Mouse (Mus musculus): ENCODE results near the gene Gja8. TPM values are rescaled to one million over a fixed set of nuclear protein-coding genes. Genes with fewer than 3 reads are reported as not detected.

The Gja8 gene
- polyA plus RNA-seq, 1 experiment from 2014 or later: not detected

- no peaks in the 10 kb centered on the region for H3K27me3 ChIP-seq (replicated peaks; ENCODE audit: control insufficient read depth, insufficient read depth, low read length)
- H3K4me2 ChIP-seq (ENCODE audit: low read length): no peak overlapping the region
- H3K9me3 ChIP-seq (ENCODE audit: control insufficient read depth, low read length): no peaks in the 10 kb centered on the region
- DNase-seq (ENCODE audit: low spot score) (no peak), ATAC-seq (replicated peaks; ENCODE audit: low FRiP score, low TSS enrichment, low read depth) (no peak)
- 0 out of 2 replicates have a peak, but pooled peaks cover 4% of the 10 kb centered on the region for H3K4me1 ChIP-seq (replicated peaks; ENCODE audit: control insufficient read depth, insufficient read depth, low read length)
- H3K27ac ChIP-seq (ENCODE audit: low read depth): no peak overlapping the region
- H3K36me3 ChIP-seq (ENCODE audit: control insufficient read depth, insufficient read depth, low read length): peaks cover 8% of the 10 kb centered on the region; the same call in 1 of the 2 replicates
- H3K4me3 ChIP-seq (ENCODE audit: low read depth, low read length): no peak overlapping the region
- no peak overlapping the region for H3K9ac ChIP-seq (ENCODE audit: low read length)
- 81% methylated on average over 4 of the region's 4 CpGs for WGBS
Measured at GRCm38 (mm10) chr3:96902336-96902999, 23.4 kb downstream of the Gja8 start.

GRCm38 (mm10) chr3:96883690-96884089 is 42.1 kb downstream of the Gja8 start:
- Histone ChIP-seq H3K27me3 (replicated peaks; ENCODE audit: control insufficient read depth, insufficient read depth, low read length) (no peaks in the 10 kb centered on the region), H3K4me2 (ENCODE audit: low read length) (no peak overlapping the region), H3K9ac (ENCODE audit: low read length) (no peak overlapping the region), H3K27ac (ENCODE audit: low read depth) (no peak overlapping the region), H3K36me3 (ENCODE audit: control insufficient read depth, insufficient read depth, low read length) (peaks cover 46% of the 10 kb centered on the region), H3K4me3 (ENCODE audit: low read depth, low read length) (no peak overlapping the region), H3K9me3 (ENCODE audit: control insufficient read depth, low read length) (no peaks in the 10 kb centered on the region), H3K4me1 (replicated peaks; ENCODE audit: control insufficient read depth, insufficient read depth, low read length) (no peaks in the 10 kb centered on the region)
- 94% methylated on average over 7 of the region's 7 CpGs for WGBS
- DNase-seq (ENCODE audit: low spot score): no peak
- ATAC-seq (replicated peaks; ENCODE audit: low FRiP score, low TSS enrichment, low read depth): no peak

- H3K4me3 ChIP-seq (ENCODE audit: low read depth, low read length): no peak overlapping the region
- no peaks in the 10 kb centered on the region for H3K27me3 ChIP-seq (replicated peaks; ENCODE audit: control insufficient read depth, insufficient read depth, low read length)
- H3K36me3 ChIP-seq (ENCODE audit: control insufficient read depth, insufficient read depth, low read length): peaks cover 43% of the 10 kb centered on the region
- no peak overlapping the region for H3K9ac ChIP-seq (ENCODE audit: low read length)
- no peak overlapping the region for H3K27ac ChIP-seq (ENCODE audit: low read depth)
- H3K9me3 ChIP-seq (ENCODE audit: control insufficient read depth, low read length): no peaks in the 10 kb centered on the region
- H3K4me2 ChIP-seq (ENCODE audit: low read length): no peak overlapping the region
- no peaks in the 10 kb centered on the region for H3K4me1 ChIP-seq (replicated peaks; ENCODE audit: control insufficient read depth, insufficient read depth, low read length)
- no peak for DNase-seq (ENCODE audit: low spot score)
- ATAC-seq (replicated peaks; ENCODE audit: low FRiP score, low TSS enrichment, low read depth): no peak
- WGBS: 93% methylated on average over 14 of the region's 14 CpGs
Measured at GRCm38 (mm10) chr3:96882061-96882849, 43.6 kb downstream of the Gja8 start.

GRCm38 (mm10) chr3:96881557-96881956 is 44.3 kb downstream of the Gja8 start:
- 90% methylated on average over 6 of the region's 6 CpGs for WGBS
- Histone ChIP-seq H3K9ac (ENCODE audit: low read length) (no peak overlapping the region), H3K36me3 (ENCODE audit: control insufficient read depth, insufficient read depth, low read length) (peaks cover 43% of the 10 kb centered on the region), H3K27me3 (replicated peaks; ENCODE audit: control insufficient read depth, insufficient read depth, low read length) (no peaks in the 10 kb centered on the region), H3K27ac (ENCODE audit: low read depth) (no peak overlapping the region), H3K4me3 (ENCODE audit: low read depth, low read length) (no peak overlapping the region), H3K9me3 (ENCODE audit: control insufficient read depth, low read length) (no peaks in the 10 kb centered on the region), H3K4me2 (ENCODE audit: low read length) (no peak overlapping the region), H3K4me1 (replicated peaks; ENCODE audit: control insufficient read depth, insufficient read depth, low read length) (no peaks in the 10 kb centered on the region)
- DNase-seq (ENCODE audit: low spot score) (no peak), ATAC-seq (replicated peaks; ENCODE audit: low FRiP score, low TSS enrichment, low read depth) (no peak)

- H3K4me2 ChIP-seq (ENCODE audit: low read length): no peak overlapping the region
- no peaks in the 10 kb centered on the region for H3K27me3 ChIP-seq (replicated peaks; ENCODE audit: control insufficient read depth, insufficient read depth, low read length)
- 90% methylated on average over 4 of the region's 4 CpGs for WGBS
- H3K27ac ChIP-seq (ENCODE audit: low read depth): no peak overlapping the region
- H3K9me3 ChIP-seq (ENCODE audit: control insufficient read depth, low read length): no peaks in the 10 kb centered on the region
- H3K4me1 ChIP-seq (replicated peaks; ENCODE audit: control insufficient read depth, insufficient read depth, low read length): no peaks in the 10 kb centered on the region
- H3K36me3 ChIP-seq (ENCODE audit: control insufficient read depth, insufficient read depth, low read length): peaks cover 45% of the 10 kb centered on the region
- no peak for DNase-seq (ENCODE audit: low spot score)
- no peak overlapping the region for H3K4me3 ChIP-seq (ENCODE audit: low read depth, low read length)
- H3K9ac ChIP-seq (ENCODE audit: low read length): no peak overlapping the region
- ATAC-seq (replicated peaks; ENCODE audit: low FRiP score, low TSS enrichment, low read depth): no peak
Measured at GRCm38 (mm10) chr3:96880385-96880784, 45.4 kb downstream of the Gja8 start.

- 92% methylated on average over 9 of the region's 9 CpGs for WGBS
Measured at GRCm38 (mm10) chr3:96879536-96879935, 46.3 kb downstream of the Gja8 start.

GRCm38 (mm10) chr3:96874808-96875571 is 50.8 kb downstream of the Gja8 start:
- no peaks in the 10 kb centered on the region for H3K4me1 ChIP-seq (replicated peaks; ENCODE audit: control insufficient read depth, insufficient read depth, low read length)
- peaks cover 70% of the 10 kb centered on the region for H3K36me3 ChIP-seq (ENCODE audit: control insufficient read depth, insufficient read depth, low read length)
- WGBS: 51% methylated on average over 7 of the region's 7 CpGs
- no peak overlapping the region for H3K4me2 ChIP-seq (ENCODE audit: low read length)
- H3K27ac ChIP-seq (ENCODE audit: low read depth): peak overlapping the region; percentile 5; the same call in 1 of the 2 replicates
- no peaks in the 10 kb centered on the region for H3K27me3 ChIP-seq (replicated peaks; ENCODE audit: control insufficient read depth, insufficient read depth, low read length)
- H3K4me3 ChIP-seq (ENCODE audit: low read depth, low read length): no peak overlapping the region
- peak; percentile 87 for ATAC-seq (replicated peaks; ENCODE audit: low FRiP score, low TSS enrichment, low read depth)
- H3K9me3 ChIP-seq (ENCODE audit: control insufficient read depth, low read length): no peaks in the 10 kb centered on the region
- no peak overlapping the region for H3K9ac ChIP-seq (ENCODE audit: low read length)
- DNase-seq (ENCODE audit: low spot score): no peak

More at GRCm38 (mm10) chr3:96879536-96879935, 46.3 kb downstream of the Gja8 start:
- Histone ChIP-seq H3K27ac (ENCODE audit: low read depth) (no peak overlapping the region), H3K4me1 (replicated peaks; ENCODE audit: control insufficient read depth, insufficient read depth, low read length) (no peaks in the 10 kb centered on the region), H3K9ac (ENCODE audit: low read length) (no peak overlapping the region), H3K4me3 (ENCODE audit: low read depth, low read length) (no peak overlapping the region), H3K27me3 (replicated peaks; ENCODE audit: control insufficient read depth, insufficient read depth, low read length) (no peaks in the 10 kb centered on the region), H3K9me3 (ENCODE audit: control insufficient read depth, low read length) (no peaks in the 10 kb centered on the region), H3K36me3 (ENCODE audit: control insufficient read depth, insufficient read depth, low read length) (peaks cover 52% of the 10 kb centered on the region), H3K4me2 (ENCODE audit: low read length) (no peak overlapping the region)
- DNase-seq (ENCODE audit: low spot score): no peak
- no peak for ATAC-seq (replicated peaks; ENCODE audit: low FRiP score, low TSS enrichment, low read depth)

GRCm38 (mm10) chr3:96872501-96872900 is 53.3 kb downstream of the Gja8 start:
- no peaks in the 10 kb centered on the region for H3K27me3 ChIP-seq (replicated peaks; ENCODE audit: control insufficient read depth, insufficient read depth, low read length)
- WGBS: 95% methylated on average over 8 of the region's 8 CpGs
- no peaks in the 10 kb centered on the region for H3K4me1 ChIP-seq (replicated peaks; ENCODE audit: control insufficient read depth, insufficient read depth, low read length)
- H3K9me3 ChIP-seq (ENCODE audit: control insufficient read depth, low read length): no peaks in the 10 kb centered on the region
- ATAC-seq (replicated peaks; ENCODE audit: low FRiP score, low TSS enrichment, low read depth): no peak
- H3K9ac ChIP-seq (ENCODE audit: low read length): no peak overlapping the region
- H3K4me3 ChIP-seq (ENCODE audit: low read depth, low read length): no peak overlapping the region
- H3K36me3 ChIP-seq (ENCODE audit: control insufficient read depth, insufficient read depth, low read length): peaks cover 83% of the 10 kb centered on the region
- no peak overlapping the region for H3K27ac ChIP-seq (ENCODE audit: low read depth)
- no peak overlapping the region for H3K4me2 ChIP-seq (ENCODE audit: low read length)
- DNase-seq (ENCODE audit: low spot score): no peak

Measured in intestine, embryonic 14.5 days (tissue).